Mouse (Mus musculus) megakaryocyte, embryonic 14.5 days (primary cell): Measurements from ENCODE around the gene Arih2.

ENCODE experiments used
- FLI1 ChIP-seq: IDR thresholded peaks from 2 replicates; pipeline ENCODE4 v1.6.1; 2012; ENCODE audit warnings: low read length, inconsistent platforms, mixed read lengths
- GATA1 ChIP-seq: IDR thresholded peaks from 3 replicates; pipeline ENCODE4 v1.6.1; 2012; ENCODE audit warnings: mixed read lengths, low read length, inconsistent platforms, borderline replicate concordance

- TF ChIP-seq GATA1 = no peak
- TF ChIP-seq FLI1 = no peak
Measured at GRCm38 (mm10) chr9:108594354-108594753, 54.8 kb downstream of the Arih2 start.
